Mouse (Mus musculus) kidney, postnatal 0 days (tissue): ENCODE measurements around the gene Adgrf2. TPM values are rescaled to one million over a fixed set of nuclear protein-coding genes. Genes with fewer than 3 reads are reported as not detected.

ENCODE experiments used
- ATAC-seq: fragments of 200-750 bp; cut with Nextera tagmentation; replicated peaks from 2 replicates; pipeline ENCODE4 v1.8.0; 2017; ENCODE audit warnings: low read depth, moderate number of reproducible peaks, moderate TSS enrichment, moderate library complexity; ENCODE audit not compliant: low FRiP score
- DNase-seq: peaks from one replicate; pipeline ENCODE4 v3.0.0-alpha.2; 2016; ENCODE audit warnings: low spot score
- H3K27ac ChIP-seq: fragments of 300-500 bp; sonication (generic); 2 replicates; pipeline ENCODE4 v1.5.1; 2014; ENCODE audit warnings: mild to moderate bottlenecking
- H3K27me3 ChIP-seq: fragments of 300-500 bp; sonication (generic); 2 replicates; pipeline ENCODE4 v1.6.1; 2014; ENCODE audit warnings: low read length, mixed read lengths; ENCODE audit not compliant: insufficient read depth
- H3K36me3 ChIP-seq: fragments of 300-500 bp; sonication (generic); 2 replicates; pipeline ENCODE4 v1.6.1; 2014; ENCODE audit warnings: low read length, mixed read lengths; ENCODE audit not compliant: insufficient read depth
- H3K4me1 ChIP-seq: fragments of 300-500 bp; sonication (generic); replicated peaks from 2 replicates; pipeline ENCODE4 v1.6.1; 2014; ENCODE audit warnings: antibody characterized with exemption, low read length, mixed read lengths; ENCODE audit not compliant: insufficient read depth
- H3K4me2 ChIP-seq: fragments of 300-500 bp; sonication (generic); 2 replicates; pipeline ENCODE4 v1.6.1; 2014; ENCODE audit warnings: mild to moderate bottlenecking, low read length, moderate library complexity, mixed read lengths
- H3K4me3 ChIP-seq: fragments of 300-500 bp; sonication (generic); replicated peaks from 2 replicates; pipeline ENCODE4 v1.5.1; 2014; ENCODE audit warnings: low read depth, low read length
- H3K9ac ChIP-seq: fragments of 300-500 bp; sonication (generic); 2 replicates; pipeline ENCODE4 v1.6.1; 2014; ENCODE audit warnings: low read depth, low read length
- H3K9me3 ChIP-seq: fragments of 300-500 bp; sonication (generic); replicated peaks from 2 replicates; pipeline ENCODE4 v1.6.1; 2016; ENCODE audit warnings: low read length, inconsistent platforms, mixed read lengths
- CTCF ChIP-seq: IDR thresholded peaks from 2 replicates; pipeline ENCODE4 v1.5.1; 2016; ENCODE audit warnings: antibody characterized with exemption, low read depth, mild to moderate bottlenecking, moderate library complexity
- WGBS: fragments of 180-500 bp; shearing (Covaris S2); extraction: QIAGEN DNeasy Blood & Tissue Kit; methylation state at CpG from one replicate; pipeline ENCODE4 v1.1.7; 2014; 5-methylcytosine and 5-hydroxymethylcytosine counted together
- polyA plus RNA-seq: library from polyadenylated mRNA; unstranded; fragments of >200 nt; fragmentation: Nextera tagmentation; extraction: Ambion mirVana; gene quantifications from 2 replicates; pipeline ENCODE4 v1.2.1, GENCODE M21; 2015

The Adgrf2 gene
- polyA plus RNA-seq, 1 experiment from 2014 or later: 0.09 TPM

DNA sequence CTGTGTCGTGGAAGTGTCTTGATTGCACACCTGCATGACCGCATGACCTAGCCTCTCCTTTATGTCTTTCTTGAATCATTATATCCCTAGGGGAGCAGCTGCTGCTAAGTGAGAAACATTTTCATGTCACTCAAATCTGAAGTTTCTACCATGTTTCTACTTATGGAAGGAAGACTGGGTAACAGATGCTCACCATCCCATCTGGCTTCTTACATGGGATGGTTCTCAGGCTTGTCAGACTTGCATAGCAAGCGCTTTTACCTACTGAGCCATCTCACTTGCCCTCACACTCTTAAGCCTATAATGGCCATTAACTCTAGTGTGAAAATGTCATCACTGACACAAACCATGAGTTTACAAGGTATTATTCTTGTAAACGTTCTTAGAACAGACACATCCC, 36.4 kb downstream of the Adgrf2 start:
- Histone ChIP-seq H3K9me3 (no peaks in the 10 kb centered on the region), H3K9ac (no peak overlapping the region), H3K4me3 (no peak overlapping the region), H3K27ac (no peak overlapping the region), H3K36me3 (no peaks in the 10 kb centered on the region), H3K27me3 (no peaks in the 10 kb centered on the region), H3K4me2 (no peak overlapping the region), H3K4me1 (no peaks in the 10 kb centered on the region)
- no peak for TF ChIP-seq CTCF
- ATAC-seq (no peak), DNase-seq (no peak)
- 79% methylated on average over 4 of the region's 4 CpGs for WGBS

DNA sequence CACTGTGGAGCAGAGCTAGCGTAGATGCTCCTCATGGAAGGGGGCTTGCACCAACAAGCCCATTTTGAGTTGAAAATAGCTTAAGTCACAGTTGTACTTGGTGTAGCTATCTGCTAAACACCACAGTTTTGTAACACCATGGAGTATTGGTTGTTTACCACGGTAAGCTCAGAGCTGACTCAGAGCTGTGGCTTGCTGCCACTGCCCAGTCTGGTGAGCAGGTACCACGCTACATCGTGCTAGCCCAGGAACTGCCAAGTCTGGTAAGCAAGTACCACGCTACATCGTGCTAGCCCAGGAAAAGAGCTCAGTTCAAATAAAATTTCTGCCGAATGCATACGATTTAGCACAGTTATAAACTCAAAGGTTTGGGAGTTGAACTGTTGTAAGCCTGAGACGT, 39.8 kb downstream of the Adgrf2 start:
- WGBS: 89% methylated on average over 9 of the region's 9 CpGs
- H3K9ac ChIP-seq: no peak overlapping the region
- ATAC-seq: no peak
- no peak overlapping the region for H3K4me3 ChIP-seq
- H3K4me1 ChIP-seq: no peaks in the 10 kb centered on the region
- no peak overlapping the region for H3K27ac ChIP-seq
- H3K27me3 ChIP-seq: no peaks in the 10 kb centered on the region
- no peak for DNase-seq
- no peaks in the 10 kb centered on the region for H3K36me3 ChIP-seq
- H3K9me3 ChIP-seq: no peaks in the 10 kb centered on the region
- TF ChIP-seq CTCF: no peak
- no peak overlapping the region for H3K4me2 ChIP-seq

DNA sequence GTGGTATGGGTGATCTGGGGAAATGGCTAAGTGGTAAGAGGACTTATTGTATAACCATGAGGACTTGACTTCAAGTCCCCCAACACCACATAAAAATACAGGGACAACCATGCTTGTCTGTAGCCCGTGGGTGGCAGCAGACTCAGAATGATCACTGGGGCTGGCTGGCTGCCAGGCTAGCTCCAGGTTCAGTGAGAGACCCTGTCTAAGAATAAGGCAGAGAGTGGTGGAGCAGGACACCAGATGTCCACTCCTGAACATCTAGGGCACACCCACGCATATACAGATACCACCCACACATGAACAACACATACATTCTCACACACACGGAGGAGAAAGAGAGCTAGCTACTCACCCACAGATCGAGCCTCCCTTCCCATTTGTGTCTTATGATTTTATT, 47.2 kb downstream of the Adgrf2 start:
- WGBS: 77% methylated on average over 4 of the region's 4 CpGs

DNA sequence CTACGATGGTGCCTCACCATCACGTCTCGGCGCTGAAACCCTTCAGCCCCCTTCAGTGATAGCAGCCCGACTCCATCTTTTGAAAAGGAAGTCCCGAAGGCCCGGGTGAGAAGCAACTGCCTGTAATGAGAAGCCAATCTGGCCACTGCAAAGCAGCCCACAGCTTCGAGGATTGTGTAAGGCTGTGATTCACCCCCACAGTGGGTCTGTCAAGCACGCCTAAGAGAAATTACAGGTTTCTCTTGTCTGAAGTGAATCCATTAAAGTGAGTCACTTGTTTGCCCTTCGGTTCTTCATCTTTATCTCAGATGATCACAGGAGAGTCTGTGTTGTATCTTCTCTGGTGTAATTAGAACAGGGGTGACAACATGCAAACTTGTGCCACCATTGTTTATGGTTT, 49.8 kb downstream of the Adgrf2 start, which contains the start of gene Adgrf4:
Gene Adgrf4, minus strand, starts transcription at position 149 of the 400 bp plus-strand sequence.
- Histone ChIP-seq H3K9ac (no peak within 1 kb of the TSS), H3K4me1 (no peaks in the 10 kb centered on the region), H3K36me3 (no peaks in the 10 kb centered on the region), H3K4me3 (no peak within 1 kb of the TSS), H3K9me3 (no peaks in the 10 kb centered on the region), H3K27me3 (no peaks in the 10 kb centered on the region), H3K4me2 (no peak within 1 kb of the TSS), H3K27ac (no peak within 1 kb of the TSS)
- 85% methylated on average over 10 of the region's 10 CpGs for WGBS
- ATAC-seq: no peak
- no peak for TF ChIP-seq CTCF
- DNase-seq: no peak

More for the DNA sequence above, 47.2 kb downstream of the Adgrf2 start:
- no peak overlapping the region for H3K4me2 ChIP-seq
- H3K9me3 ChIP-seq: no peaks in the 10 kb centered on the region
- H3K27me3 ChIP-seq: no peaks in the 10 kb centered on the region
- H3K4me1 ChIP-seq: no peaks in the 10 kb centered on the region
- H3K36me3 ChIP-seq: no peaks in the 10 kb centered on the region
- no peak for ATAC-seq
- H3K4me3 ChIP-seq: no peak overlapping the region
- TF ChIP-seq CTCF: no peak
- H3K27ac ChIP-seq: no peak overlapping the region
- no peak for DNase-seq
- H3K9ac ChIP-seq: no peak overlapping the region

DNA sequence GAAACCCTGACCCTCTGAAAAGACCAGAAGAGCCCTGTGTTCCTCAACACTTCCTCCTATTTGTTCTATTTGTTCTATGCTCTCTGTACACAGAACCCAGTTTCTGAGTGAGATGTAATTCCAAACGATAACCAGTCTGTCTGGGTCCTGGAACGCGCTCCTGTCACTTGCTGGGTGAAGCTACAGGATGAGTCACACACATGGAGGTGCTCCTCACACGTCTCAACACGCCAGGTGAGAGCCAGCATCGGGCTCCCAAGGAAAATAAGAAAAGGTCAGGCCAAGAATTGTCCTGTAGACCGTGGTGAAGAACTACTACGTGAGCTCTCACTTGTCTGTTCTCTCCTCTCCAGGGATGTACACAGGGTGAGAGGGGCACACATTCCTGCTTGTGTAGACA, 51.4 kb downstream of the Adgrf2 start:
- WGBS: 94% methylated on average over 8 of the region's 8 CpGs
- H3K9ac ChIP-seq: no peak overlapping the region
- ATAC-seq: no peak

More for the DNA sequence above, 51.4 kb downstream of the Adgrf2 start:
- no peaks in the 10 kb centered on the region for H3K4me1 ChIP-seq
- no peaks in the 10 kb centered on the region for H3K9me3 ChIP-seq
- H3K27me3 ChIP-seq: no peaks in the 10 kb centered on the region
- DNase-seq: no peak
- no peak overlapping the region for H3K27ac ChIP-seq
- H3K4me3 ChIP-seq: no peak overlapping the region
- TF ChIP-seq CTCF: no peak
- no peaks in the 10 kb centered on the region for H3K36me3 ChIP-seq
- no peak overlapping the region for H3K4me2 ChIP-seq

Other genes starting within 250 kb of the Adgrf2 start
- gene Opn5, start 130.8 kb downstream of the Adgrf2 start, polyA plus RNA-seq: 0.08 and 0.14 TPM in 2 replicates
- gene Adgrf4, start 49.9 kb downstream of the Adgrf2 start, polyA plus RNA-seq: 0.11 and 0.32 TPM in 2 replicates
- 37.7 and 39.2 TPM in 2 replicates for gene Cd2ap, start 134.5 kb upstream of the Adgrf2 start, polyA plus RNA-seq